Mouse (Mus musculus) retina, embryonic 14.5 days (tissue): Measurements from ENCODE around the gene Ssh1.

Experiments used
- DNase-seq: peaks from one replicate; pipeline ENCODE4 v3.0.0-alpha.2; 2015; ENCODE audit warnings: low spot score

The Ssh1 gene

DNA sequence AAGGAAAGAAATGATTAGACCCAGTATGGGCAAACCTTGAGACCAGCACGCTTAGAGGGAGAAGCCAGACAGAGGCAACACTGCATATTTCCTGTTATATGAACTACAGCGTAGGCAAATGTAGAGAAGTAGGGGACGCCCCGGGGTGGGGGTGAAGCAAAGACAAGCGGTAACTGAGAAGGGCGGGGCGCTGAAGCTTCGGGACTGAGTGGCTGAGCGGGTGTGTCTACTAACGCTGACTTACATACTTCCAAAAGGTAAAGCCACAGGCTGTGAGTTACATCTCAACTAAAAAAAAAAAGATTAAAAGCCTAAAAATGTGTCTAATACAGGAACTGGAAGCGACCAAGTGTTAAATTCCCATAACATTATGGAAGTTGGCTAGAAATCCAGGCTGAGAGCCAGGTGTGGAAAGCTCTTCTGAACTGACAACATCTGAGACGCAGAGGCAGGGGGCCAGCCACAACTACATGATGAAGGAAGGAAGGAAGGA lies 1.3 kb downstream of the Ssh1 start:
- no peak for DNase-seq

DNA sequence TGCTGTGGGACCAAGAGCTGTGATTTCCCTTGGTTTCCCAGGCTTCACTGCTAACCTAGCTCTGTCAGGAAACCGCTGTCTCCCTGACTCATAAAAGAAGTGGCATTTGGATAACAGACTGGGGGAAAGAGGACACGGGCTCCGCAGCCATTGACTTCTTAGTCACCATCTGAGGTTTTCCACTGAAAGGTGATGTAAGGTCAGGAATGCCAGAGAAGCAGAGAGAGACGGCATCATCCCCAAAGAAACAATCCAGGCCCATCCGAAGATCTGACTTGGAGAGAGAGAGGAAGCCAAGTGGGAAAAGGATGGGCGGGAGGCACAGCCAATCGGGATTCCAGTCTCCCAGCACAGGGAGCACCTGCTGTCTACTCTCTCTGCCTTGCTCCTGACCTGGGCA lies 2.6 kb downstream of the Ssh1 start:
- no peak for DNase-seq

DNA sequence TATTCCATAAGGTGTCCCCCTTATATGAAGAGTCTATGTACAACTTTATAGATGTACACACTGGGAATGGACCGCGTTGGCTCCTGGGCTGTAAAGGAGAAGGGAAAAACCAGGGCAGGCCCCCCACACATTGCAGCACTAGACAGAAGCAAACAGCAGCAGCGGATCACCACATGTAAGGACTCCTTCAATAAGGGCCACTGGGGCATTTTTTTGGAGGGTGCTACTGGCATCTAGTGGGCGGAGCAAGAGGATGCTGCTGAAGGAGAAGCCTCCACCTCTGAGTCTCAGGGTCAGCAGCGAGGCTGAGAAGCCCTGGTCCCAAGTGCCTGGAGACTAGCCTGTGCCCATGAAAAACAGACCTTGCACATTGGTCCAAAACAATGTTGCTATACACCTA lies 3.1 kb downstream of the Ssh1 start:
- no peak for DNase-seq

DNA sequence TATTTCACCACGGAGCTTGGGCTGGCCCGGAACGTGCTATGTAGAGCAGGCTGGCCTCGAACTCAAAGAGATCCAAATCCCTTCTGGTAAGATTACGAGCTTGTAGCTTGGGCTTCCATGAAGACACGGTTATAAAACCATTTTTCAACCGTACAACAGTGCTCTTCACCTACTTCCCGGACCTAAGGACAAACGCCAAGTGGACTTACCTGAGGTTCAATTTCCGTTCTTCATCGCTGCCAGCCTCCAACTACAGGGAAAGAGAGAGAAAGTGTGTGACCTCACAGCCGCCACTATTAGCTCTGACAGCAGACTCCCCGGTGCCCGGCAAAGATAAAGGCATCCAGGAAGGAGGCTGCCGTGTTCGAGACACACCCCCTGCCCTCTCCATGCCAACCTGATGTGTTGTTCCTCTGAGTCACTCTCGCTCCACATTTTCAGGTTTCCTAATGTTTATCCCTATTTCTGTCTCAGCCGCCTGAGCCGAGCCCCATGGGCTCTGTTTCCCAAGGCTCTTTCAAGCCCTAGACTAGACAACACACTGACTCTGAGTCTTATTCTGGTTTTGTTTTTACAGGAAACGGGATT lies 4.2 kb downstream of the Ssh1 start:
- DNase-seq, result no peak

DNA sequence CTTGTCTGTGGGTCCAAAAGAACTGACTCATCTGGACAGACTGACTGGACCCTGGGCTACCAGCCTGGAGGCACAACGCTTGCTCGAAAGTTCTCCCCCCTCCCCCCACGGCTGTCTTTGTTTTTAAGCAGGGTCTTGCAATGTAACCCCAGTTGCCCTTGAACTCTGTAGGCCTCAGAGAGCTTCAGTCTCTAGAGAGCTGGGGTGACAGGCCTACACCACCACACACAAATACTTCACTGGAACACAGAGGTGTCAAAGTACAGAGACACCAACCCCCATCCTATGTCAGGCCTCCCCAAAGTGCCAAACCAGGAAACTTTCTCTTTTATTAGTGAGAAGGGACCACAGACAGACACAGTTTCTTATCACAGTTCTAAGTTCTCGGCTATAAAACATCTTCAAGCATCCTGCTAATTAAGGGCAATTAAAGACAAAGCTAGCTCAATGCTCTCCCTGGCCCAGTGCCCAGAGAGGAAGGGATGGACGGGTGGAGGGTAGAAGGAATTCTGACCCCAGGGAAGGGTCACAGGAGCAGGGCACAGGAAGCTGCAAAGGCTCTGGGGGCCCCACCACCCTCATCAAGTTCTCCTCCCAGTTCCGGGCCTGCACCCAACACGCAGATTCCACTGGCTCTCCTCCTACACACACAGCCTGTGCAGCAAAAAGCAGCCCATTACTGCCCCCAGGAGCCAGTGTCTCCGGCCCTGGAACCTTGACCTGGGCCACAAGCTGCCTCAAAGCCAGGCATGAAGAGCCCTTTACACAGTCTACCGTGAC lies 7.3 kb downstream of the Ssh1 start:
- no peak for DNase-seq

DNA sequence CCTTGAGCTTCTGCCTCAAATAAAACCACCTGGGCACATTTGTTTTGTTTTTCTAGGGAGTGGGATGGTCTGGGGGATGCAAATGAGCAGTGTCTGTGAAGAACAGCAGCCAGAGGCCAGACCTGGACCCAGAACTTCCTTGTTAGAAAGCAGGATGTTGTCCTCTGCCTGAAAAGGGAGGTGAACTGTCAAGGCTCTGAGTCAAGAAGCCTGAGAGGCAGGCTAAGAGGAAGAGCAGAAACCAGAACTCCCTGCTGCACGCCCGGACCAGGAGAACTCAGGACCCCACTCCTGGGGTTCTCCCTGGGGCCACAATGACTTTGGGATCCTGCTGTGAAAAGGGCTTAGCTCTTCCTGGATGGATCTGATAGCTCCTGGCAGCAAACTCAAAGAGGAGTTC lies 8.0 kb downstream of the Ssh1 start:
- DNase-seq, result no peak

DNA sequence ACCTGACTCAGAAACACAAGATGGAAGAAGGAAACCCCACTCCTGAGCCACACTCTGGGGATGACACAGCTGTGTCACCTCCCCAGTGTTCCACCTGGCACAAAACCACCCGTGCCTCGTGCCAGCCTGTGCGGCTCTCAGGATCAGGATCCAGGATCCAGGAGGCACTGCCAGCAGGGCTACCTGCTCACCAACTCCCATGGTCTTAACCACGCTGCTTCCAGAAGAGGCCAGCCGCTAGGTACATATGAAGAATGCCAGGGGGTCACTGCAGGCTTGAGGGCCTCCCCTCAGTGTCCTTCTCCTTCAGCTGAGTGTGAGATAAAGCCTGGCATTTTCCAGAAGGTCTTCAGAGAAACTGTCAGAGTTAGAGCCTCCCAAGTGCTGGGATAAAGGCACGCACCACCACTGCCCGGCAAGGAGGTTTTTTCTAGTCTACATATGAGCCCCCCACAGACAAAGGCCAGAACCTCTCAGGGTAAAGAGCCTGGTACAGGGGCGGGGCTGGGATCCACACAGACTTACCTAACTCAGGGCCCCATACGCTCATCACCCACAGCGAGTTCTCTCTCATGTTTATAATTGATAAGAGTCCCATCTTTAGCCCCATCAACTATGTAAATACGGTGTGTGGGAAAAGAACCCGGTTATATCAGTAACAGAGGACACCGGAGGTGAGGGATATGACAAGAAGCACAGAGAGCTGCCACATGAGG lies 9.5 kb downstream of the Ssh1 start:
- DNase-seq, result no peak

DNA sequence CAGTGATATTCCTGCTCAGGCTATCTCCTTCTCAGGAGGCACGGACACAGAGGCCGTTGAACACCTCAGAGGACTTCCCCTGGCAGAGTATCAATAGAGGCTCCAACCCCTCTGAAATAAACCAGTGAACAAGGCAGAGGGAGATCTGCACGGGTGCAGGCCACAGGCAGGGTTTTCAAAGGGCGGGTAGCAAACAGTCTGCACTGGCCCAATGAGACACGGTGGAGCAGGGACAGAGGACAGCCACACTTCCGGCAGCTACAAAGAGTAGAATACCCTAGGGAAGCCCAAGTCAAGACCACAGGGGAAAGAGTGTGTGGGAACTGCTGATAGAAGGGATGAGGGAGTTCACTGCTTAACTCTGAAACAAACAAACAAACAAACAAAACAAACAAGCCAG lies 10.2 kb downstream of the Ssh1 start:
- DNase-seq, result no peak

DNA sequence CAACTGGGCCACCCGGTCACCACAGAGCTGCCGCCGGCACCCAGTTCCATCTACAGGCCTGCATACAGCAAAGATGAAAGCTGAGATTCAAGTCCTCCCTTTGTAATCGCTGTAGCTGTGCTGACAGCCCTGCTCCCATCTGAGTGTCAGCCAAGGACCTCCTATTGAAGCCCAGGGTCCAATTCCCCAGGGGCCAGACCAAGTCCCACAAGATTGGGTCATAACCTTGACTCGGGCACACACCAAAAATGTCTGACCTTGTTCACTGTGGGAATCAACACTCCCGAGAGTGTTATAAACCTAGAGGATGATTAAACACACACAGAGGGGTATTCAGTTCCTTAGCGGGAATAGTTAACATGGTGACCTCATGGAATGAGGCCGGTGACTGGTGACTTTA lies 11.9 kb downstream of the Ssh1 start:
- DNase-seq, result no peak

DNA sequence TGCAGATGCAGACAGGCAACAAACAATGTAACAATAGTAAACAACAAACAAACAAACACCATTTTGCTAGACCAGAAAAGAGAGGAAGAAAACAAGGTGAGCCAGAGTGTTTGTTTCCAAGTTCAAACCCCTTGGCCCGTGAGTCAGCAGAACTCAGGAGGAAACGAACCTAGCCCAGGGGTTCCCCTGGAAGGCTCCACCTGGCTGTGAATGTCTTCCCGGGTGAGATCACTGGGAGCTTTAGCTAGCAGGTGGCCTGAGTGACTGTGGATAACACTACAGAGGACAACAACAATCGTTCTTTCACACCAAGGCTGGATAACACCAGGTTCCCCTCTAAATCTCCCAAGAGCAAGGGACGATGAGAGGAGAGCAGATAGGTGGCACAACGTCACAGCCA lies 12.5 kb downstream of the Ssh1 start:
- no peak for DNase-seq

DNA sequence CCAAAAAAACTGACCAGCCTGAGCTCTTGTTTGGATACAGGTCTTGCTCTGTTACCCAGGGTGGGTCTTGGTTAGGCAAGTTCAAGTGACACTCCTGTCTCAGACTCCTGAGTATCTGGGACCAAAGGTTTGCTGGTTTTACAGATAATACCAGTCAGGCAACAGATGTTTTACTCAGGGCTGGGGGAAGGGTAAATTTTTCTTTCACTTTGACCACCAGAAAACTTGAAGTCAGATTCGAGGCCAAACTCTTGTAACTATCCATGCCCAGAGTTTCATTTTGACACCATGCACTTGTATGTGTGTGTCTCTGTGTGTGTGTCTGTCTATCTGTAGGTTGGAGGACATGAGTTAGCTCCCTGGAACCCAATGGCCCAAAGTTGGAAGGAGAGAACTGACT lies 13.2 kb downstream of the Ssh1 start:
- no peak for DNase-seq

DNA sequence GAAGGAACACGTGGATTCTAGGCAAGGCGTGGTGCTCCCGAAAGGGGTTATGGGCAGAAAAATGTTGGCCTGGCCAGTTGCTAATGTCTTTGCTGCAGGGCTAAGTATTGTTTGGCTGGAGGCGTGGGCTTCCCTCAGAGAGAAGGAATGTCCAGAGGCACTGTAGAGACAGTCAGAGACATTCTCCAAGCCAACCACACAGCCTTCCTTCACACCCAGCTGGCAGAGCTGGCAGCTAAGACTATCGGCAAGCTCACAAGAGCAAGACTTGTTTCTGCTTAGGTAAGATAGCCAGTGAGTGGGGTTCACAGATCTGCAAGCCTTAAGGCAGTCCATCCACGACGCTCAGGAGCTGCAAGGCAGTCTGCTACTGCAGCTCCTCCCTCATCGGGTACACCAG lies 16.4 kb downstream of the Ssh1 start:
- no peak for DNase-seq

DNA sequence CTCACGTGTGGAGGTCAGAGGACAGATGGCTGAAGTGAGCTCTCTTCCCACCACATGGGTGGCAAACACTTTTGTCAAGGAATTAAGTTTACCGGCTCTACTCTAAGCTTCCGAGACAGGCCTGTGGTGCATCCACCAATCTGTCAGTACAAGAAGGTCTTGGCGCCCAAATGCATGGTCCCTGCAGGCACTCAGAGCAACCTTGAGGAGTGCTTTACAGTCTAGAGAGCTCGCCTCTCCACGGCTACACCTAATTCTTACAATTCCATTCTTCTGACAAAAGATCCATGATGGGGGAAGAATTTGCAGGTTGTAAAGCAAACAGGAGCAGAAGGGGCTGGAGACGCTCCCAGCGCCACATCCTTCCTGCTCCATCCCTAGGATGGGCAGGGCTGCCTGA lies 17.1 kb downstream of the Ssh1 start:
- DNase-seq, result no peak

DNA sequence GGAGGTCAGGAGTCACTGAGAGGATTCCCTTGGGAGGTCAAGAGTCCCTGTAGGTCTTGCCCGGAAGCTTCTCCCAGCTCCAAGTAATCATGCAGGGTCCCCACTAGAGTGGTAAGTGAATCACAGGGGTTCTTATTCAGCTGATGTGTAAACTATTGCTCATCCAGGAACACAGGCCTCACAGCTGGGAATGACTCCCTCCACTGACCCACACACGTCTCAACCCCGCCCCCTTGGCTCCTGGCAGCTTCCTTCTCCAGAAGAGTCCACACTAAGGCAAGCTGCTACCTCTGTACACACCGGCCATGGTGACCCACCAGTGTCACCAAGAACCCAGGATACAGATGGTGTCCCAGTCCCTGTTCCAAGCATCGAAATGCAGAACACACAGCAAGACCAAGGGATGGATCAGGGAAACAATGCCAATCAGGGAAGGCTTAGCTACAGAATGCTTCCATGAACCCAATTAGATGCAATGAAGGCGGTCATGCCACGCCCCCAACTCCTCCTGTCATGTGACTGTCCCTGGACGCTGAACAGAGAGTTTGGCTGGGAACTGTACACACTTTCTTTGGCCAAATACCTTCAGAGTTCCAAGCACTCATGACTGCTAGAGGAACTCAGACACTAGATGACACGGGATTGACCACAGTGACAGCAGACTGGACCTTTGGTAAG lies 18.0 kb downstream of the Ssh1 start:
- peak; percentile 40 for DNase-seq

DNA sequence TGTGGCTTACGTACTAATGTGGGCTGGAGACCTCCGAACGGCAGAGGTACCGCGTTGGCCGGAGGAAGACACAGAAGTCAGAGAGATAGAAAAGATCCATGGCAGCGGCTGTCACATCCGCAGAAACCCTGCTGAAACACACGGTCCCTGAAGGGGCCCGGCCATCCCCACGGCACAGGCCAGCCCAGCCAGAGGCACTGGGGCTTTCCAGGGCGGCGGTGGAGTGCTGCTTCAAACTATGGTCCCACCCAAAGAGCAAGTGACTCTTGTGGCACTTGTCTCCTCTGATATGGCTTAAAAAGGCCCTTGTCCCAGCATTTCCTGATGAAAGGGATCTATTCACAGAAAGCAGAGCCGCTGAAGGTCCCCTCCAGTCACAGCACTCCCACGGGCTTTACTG lies 19.1 kb downstream of the Ssh1 start:
- no peak for DNase-seq

DNA sequence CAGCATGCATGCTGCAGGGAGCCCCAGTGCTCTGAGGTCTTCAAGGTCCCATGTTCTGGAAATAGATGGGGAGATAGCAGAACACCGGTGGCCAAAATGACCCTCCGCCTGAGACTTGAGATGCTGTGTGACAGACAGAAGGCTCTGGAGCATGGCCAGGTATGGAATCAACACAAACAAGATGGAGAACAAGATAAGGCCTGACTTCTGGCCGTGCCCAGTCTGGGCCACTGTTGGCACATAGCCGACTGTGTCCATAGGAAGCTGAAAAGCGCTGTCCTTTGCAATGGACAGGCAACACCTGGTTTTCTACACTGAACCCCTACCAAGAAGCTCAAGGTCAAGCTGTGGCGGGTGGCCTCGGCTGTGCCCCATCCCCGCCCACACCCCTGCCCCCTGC lies 19.9 kb downstream of the Ssh1 start:
- no peak for DNase-seq

DNA sequence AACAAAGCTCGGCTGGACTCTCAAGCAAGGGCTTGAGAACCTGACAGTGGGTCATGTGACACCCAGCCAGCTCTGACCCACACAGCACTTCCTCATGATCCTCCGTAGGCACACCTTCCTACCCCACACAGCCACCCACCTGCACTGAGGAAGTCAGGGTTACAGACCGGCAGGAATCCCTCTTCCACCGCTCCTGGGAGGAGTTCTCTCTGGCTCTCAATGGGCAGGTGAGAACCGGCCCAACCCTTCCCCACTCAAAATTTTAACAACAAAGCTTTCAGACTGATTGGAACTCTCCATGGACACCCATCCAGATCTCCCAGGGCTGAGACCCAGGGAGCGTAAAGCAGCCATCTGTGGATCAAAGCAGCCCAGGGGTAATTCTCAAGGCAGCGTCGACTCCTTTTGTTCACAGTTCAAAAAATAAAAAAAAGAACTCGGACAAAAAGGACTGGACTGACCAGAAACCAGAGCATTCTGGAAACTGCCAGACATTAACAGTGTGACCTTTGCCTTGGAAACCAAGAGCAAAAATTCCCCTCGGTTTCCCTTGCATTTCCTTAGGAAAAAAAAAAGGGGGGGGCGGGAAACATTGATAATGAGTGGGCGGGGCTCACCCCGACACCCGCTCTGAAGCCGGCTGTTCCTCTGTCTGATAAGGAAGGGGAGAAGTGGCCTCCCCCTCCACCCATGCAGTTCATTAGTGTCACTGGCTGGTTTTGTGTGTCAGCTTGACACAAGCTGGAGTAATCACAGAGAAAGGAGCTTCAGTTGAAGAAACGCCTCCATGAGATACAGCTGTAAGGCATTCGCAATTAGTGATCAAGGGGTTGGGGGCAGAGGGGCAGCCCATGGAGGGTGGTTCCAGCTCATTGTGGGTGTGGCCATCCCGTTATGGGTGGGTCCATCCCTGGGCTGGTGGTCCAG lies 20.8 kb downstream of the Ssh1 start:
- DNase-seq, result peak; percentile 55

DNA sequence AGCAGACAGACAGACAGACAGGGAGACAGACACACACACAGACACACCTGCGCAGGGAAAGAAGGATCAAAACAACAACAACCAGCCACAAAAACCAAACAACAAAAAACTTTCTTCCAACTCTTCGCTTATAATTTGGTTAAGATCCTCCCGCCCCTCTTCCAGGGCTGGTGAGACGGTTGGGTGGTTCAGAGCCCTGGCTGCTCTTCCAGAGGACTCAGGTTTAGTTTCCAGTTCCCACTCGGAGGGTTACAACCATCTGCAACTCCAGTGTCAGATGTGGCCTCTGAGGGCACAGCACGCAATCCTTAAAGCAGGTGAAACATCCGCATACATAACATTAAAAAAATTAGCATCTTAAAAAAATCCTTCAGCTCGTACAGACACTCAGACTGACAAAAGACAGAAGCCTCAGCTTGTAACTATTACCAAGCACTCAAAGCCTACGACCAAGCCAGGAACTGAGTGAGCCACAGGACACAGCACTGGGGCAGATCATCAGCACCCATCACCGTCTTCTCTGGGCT lies 22.2 kb downstream of the Ssh1 start:
- DNase-seq, result no peak

DNA sequence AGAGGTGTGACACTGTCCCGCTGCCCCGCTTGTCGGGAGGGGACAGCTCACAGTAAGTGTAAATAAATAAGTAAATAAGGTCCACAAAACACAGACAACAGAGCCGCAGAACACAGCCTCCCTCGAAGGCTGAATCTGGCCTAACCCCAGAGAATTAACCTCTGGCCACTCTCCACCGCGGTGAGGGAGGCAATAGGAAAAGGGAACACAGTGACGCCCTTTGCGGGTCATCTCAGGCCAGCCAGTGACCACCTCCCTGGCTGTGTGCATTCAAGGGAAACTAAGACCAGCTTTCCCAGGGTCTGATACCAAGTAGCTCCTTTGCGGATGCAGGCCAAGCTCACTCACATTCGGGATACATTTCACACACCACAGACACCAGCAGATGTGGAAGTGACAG lies 25.3 kb downstream of the Ssh1 start:
- DNase-seq, result no peak

DNA sequence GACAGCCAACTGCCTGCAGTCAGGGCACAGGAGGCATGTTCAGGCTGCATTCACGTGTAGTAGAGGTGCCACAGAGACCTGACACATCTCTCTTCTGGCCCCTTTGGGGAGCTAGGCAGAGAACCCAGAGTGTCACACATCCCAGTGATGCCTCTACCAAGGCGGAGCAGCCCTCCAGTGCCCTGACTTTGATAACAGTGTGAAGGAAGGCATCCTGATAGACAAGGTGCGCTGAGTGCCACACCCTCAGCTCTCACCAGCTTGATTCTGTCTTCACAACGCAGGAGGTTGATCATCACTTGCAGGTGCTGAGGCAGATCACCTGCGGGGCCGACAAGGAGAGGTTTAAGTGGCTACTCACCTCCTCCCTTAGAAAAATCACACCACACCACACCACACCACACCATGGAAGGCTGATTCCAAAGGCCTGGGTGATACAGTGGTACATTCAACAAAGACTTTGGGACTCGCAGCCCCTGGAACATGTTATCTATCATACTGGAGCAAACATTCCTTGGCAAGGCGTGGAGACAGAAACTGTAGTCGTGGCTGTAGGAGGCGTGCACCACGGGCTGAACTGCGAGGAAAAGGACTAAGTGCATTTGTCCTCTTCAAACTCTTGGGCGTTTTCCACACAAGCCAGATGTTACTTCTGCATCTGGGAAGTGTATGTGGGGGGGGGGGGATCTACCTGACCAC lies 27.1 kb downstream of the Ssh1 start:
- no peak for DNase-seq
